Mouse (Mus musculus): ENCODE measurements at regions not wholly inside any gene's neighbourhood (a gene's known extent, or its start where the extent isn't known, plus 50 kb on each side); places are given as distances from the start of the nearest gene placed in this dataset.

- no peak for DNase-seq (ENCODE audit: low read depth, low spot score)
Measured at GRCm38 (mm10) chr2:45878656-45879055, 761.5 kb upstream of the Zeb2 start.

- no peak for DNase-seq (ENCODE audit: low read depth, low spot score)
Measured at GRCm38 (mm10) chr2:45859901-45860331, 742.7 kb upstream of the Zeb2 start.

GRCm38 (mm10) chr2:45859445-45859844 lies 742.2 kb upstream of the Zeb2 start:
- DNase-seq (ENCODE audit: low read depth, low spot score), result no peak

- DNase-seq (ENCODE audit: low read depth, low spot score), result no peak
Measured at GRCm38 (mm10) chr2:45850018-45850605, 732.9 kb upstream of the Zeb2 start.

- no peak for DNase-seq (ENCODE audit: low read depth, low spot score)
Measured at GRCm38 (mm10) chr2:45840389-45840788, 723.2 kb upstream of the Zeb2 start.

- DNase-seq (ENCODE audit: low read depth, low spot score), result no peak
Measured at GRCm38 (mm10) chr2:45836546-45837221, 719.5 kb upstream of the Zeb2 start.

- DNase-seq (ENCODE audit: low read depth, low spot score), result no peak
Measured at GRCm38 (mm10) chr2:45817945-45818719, 700.9 kb upstream of the Zeb2 start.

GRCm38 (mm10) chr2:45814741-45815140 lies 697.5 kb upstream of the Zeb2 start:
- DNase-seq (ENCODE audit: low read depth, low spot score), result no peak

- DNase-seq (ENCODE audit: low read depth, low spot score), result no peak
Measured at GRCm38 (mm10) chr2:45805329-45805728, 688.1 kb upstream of the Zeb2 start.

- DNase-seq (ENCODE audit: low read depth, low spot score), result no peak
Measured at GRCm38 (mm10) chr2:45800131-45800530, 682.9 kb upstream of the Zeb2 start.

- no peak for DNase-seq (ENCODE audit: low read depth, low spot score)
Measured at GRCm38 (mm10) chr2:45793561-45793960, 676.4 kb upstream of the Zeb2 start.

- DNase-seq (ENCODE audit: low read depth, low spot score), result no peak
Measured at GRCm38 (mm10) chr2:45789739-45790138, 672.5 kb upstream of the Zeb2 start.

GRCm38 (mm10) chr2:45787732-45788390 lies 670.7 kb upstream of the Zeb2 start:
- DNase-seq (ENCODE audit: low read depth, low spot score), result no peak

GRCm38 (mm10) chr2:45786787-45787186 lies 669.6 kb upstream of the Zeb2 start:
- DNase-seq (ENCODE audit: low read depth, low spot score), result no peak

- DNase-seq (ENCODE audit: low read depth, low spot score), result no peak
Measured at GRCm38 (mm10) chr2:45785684-45786083, 668.5 kb upstream of the Zeb2 start.

GRCm38 (mm10) chr2:45783634-45784412 lies 666.6 kb upstream of the Zeb2 start:
- no peak for DNase-seq (ENCODE audit: low read depth, low spot score)

- DNase-seq (ENCODE audit: low read depth, low spot score), result no peak
Measured at GRCm38 (mm10) chr2:45777466-45777865, 660.3 kb upstream of the Zeb2 start.

GRCm38 (mm10) chr2:45776485-45777135 lies 659.4 kb upstream of the Zeb2 start:
- no peak for DNase-seq (ENCODE audit: low read depth, low spot score)

- no peak for DNase-seq (ENCODE audit: low read depth, low spot score)
Measured at GRCm38 (mm10) chr2:45775691-45776090, 658.5 kb upstream of the Zeb2 start.

GRCm38 (mm10) chr2:45774416-45774815 lies 657.2 kb upstream of the Zeb2 start:
- no peak for DNase-seq (ENCODE audit: low read depth, low spot score)

- DNase-seq (ENCODE audit: low read depth, low spot score), result no peak
Measured at GRCm38 (mm10) chr2:45757176-45757575, 640.0 kb upstream of the Zeb2 start.

All from CD4-positive, CD25-positive, alpha-beta regulatory T cell, adult 2 months (primary cell).